Mouse (Mus musculus) heart, adult 2 months (tissue): ENCODE data around the gene Ppil6. TPM values are rescaled to one million over a fixed set of nuclear protein-coding genes. Genes with fewer than 3 reads are reported as not detected.

ENCODE experiments used
- DNase-seq, 2 experiments: peaks; one replicate each; pipeline ENCODE4 v3.0.0; 2021
- H3K27ac ChIP-seq: fragments of 200-600 bp; 2 replicates; pipeline ENCODE4 v1.8.1; 2022
- H3K27me3 ChIP-seq: fragments of 200-500 bp; 2 replicates; pipeline ENCODE4 v1.6.1; 2012; ENCODE audit warnings: mild to moderate bottlenecking, low read length, inconsistent platforms, mixed read lengths; ENCODE audit not compliant: control insufficient read depth, insufficient read depth
- H3K36me3 ChIP-seq: fragments of 200-500 bp; 2 replicates; pipeline ENCODE4 v1.6.1; 2012; ENCODE audit warnings: low read length, inconsistent platforms; ENCODE audit not compliant: control insufficient read depth, insufficient read depth
- H3K4me1 ChIP-seq: fragments of 200-500 bp; 2 replicates; pipeline ENCODE4 v1.6.1; 2011; ENCODE audit warnings: low read length; ENCODE audit not compliant: control insufficient read depth, insufficient read depth
- H3K4me3 ChIP-seq: fragments of 200-600 bp; 2 replicates; pipeline ENCODE4 v1.8.1; 2022
- H3K79me2 ChIP-seq: fragments of 200-500 bp; replicated peaks from 2 replicates; pipeline ENCODE4 v1.6.1; 2012; ENCODE audit warnings: mild to moderate bottlenecking, inconsistent platforms, low read length, moderate library complexity, mixed read lengths; ENCODE audit not compliant: control insufficient read depth, insufficient read depth
- H3K9ac ChIP-seq: fragments of 200-500 bp; 2 replicates; pipeline ENCODE4 v1.6.1; 2012; ENCODE audit warnings: low read depth, mild to moderate bottlenecking, control low read depth, inconsistent platforms, low read length, mixed read lengths
- CTCF ChIP-seq: fragments of 200-600 bp; IDR thresholded peaks from 2 replicates; pipeline ENCODE4 v1.8.1; 2022; ENCODE audit warnings: antibody characterized with exemption, mild to moderate bottlenecking, moderate library complexity
- EP300 ChIP-seq: fragments of 200-500 bp; IDR thresholded peaks from 2 replicates; pipeline ENCODE4 v1.6.1; 2011; ENCODE audit warnings: low read depth, low read length, control low read depth; ENCODE audit not compliant: insufficient read depth
- POLR2A ChIP-seq: fragments of 200-500 bp; IDR thresholded peaks from 2 replicates; pipeline ENCODE4 v1.6.1; 2011; ENCODE audit warnings: mild to moderate bottlenecking, low read depth, low read length, control low read depth; ENCODE audit not compliant: insufficient read depth
- WGBS: fragments of 180-500 bp; shearing (Covaris S2); methylation state at CpG from one replicate; pipeline ENCODE4 v1.1.7; 2018; 5-methylcytosine and 5-hydroxymethylcytosine counted together
- intact Hi-C: fragments of 180-260 bp; cut with DNase I; formaldehyde crosslinking; loops from one replicate; pipeline ENCODE4 v1.15.1; 2025
- polyA plus RNA-seq: library from polyadenylated mRNA; depleted of rRNA; stranded (reverse); fragments of >200 nt; gene quantifications from 2 replicates; pipeline ENCODE4 v1.2.3, GENCODE M21; 2012
- total RNA-seq, 2 experiments: library from RNA; stranded (reverse); gene quantifications; 2 replicates each; pipeline ENCODE4 v1.2.3; 2021

The Ppil6 gene
- total and polyA plus RNA-seq, 3 experiments, result 0.59 to 1.7 (median 0.84) TPM

- no peak overlapping the region for H3K27ac ChIP-seq
- no peaks in the 10 kb centered on the region for H3K79me2 ChIP-seq
- DNase-seq, result no peak
- H3K9ac ChIP-seq, result no peak overlapping the region
- intact Hi-C loops, result no loop called here
- TF ChIP-seq CTCF, result no peak
- TF ChIP-seq EP300, result no peak
- TF ChIP-seq POLR2A, result no peak
- H3K4me1 ChIP-seq, result no peaks in the 10 kb centered on the region
- peaks cover 6% of the 10 kb centered on the region; the same call in 1 of the 2 replicates for H3K36me3 ChIP-seq
- no peaks in the 10 kb centered on the region for H3K27me3 ChIP-seq
- H3K4me3 ChIP-seq, result no peak overlapping the region
- WGBS, result 90% methylated on average over 5 of the region's 5 CpGs
These were observed 39.7 kb downstream of the Ppil6 start for GRCm38 (mm10) chr10:41529972-41530371.

- intact Hi-C loops, result no loop called here
These were observed 45.8 kb downstream of the Ppil6 start for GRCm38 (mm10) chr10:41535991-41536390.

GRCm38 (mm10) chr10:41536714-41537113, 46.5 kb downstream of the Ppil6 start:
- DNase-seq, result no peak
- no peaks in the 10 kb centered on the region for H3K36me3 ChIP-seq
- intact Hi-C loops, result no loop called here
- no peaks in the 10 kb centered on the region for H3K27me3 ChIP-seq
- H3K4me1 ChIP-seq, result no peaks in the 10 kb centered on the region
- H3K9ac ChIP-seq, result no peak overlapping the region
- no peak overlapping the region for H3K4me3 ChIP-seq
- H3K79me2 ChIP-seq, result no peaks in the 10 kb centered on the region
- no peak for TF ChIP-seq EP300
- TF ChIP-seq POLR2A, result no peak
- TF ChIP-seq CTCF, result no peak
- H3K27ac ChIP-seq, result no peak overlapping the region
- WGBS, result 85% methylated on average over 1 of the region's 1 CpGs

More at GRCm38 (mm10) chr10:41535991-41536390, 45.8 kb downstream of the Ppil6 start:
- Histone ChIP-seq H3K27ac (no peak overlapping the region), H3K9ac (no peak overlapping the region), H3K27me3 (no peaks in the 10 kb centered on the region), H3K4me3 (no peak overlapping the region), H3K4me1 (no peaks in the 10 kb centered on the region), H3K36me3 (no peaks in the 10 kb centered on the region), H3K79me2 (no peaks in the 10 kb centered on the region)
- TF ChIP-seq EP300, result no peak
- no peak for TF ChIP-seq CTCF
- TF ChIP-seq POLR2A, result no peak
- 96% methylated on average over 2 of the region's 2 CpGs for WGBS
- no peak for DNase-seq

- Histone ChIP-seq H3K27me3 (no peaks in the 10 kb centered on the region), H3K27ac (no peak overlapping the region), H3K36me3 (no peaks in the 10 kb centered on the region), H3K9ac (no peak overlapping the region), H3K4me3 (no peak overlapping the region), H3K79me2 (no peaks in the 10 kb centered on the region), H3K4me1 (no peaks in the 10 kb centered on the region)
- intact Hi-C loops, result no loop called here
- no peak for TF ChIP-seq POLR2A
- TF ChIP-seq CTCF, result no peak
- no peak for TF ChIP-seq EP300
- no peak for DNase-seq
- 96% methylated on average over 4 of the region's 4 CpGs for WGBS
These were observed 47.2 kb downstream of the Ppil6 start for GRCm38 (mm10) chr10:41537226-41537982.

GRCm38 (mm10) chr10:41537983-41538330, 47.7 kb downstream of the Ppil6 start:
- DNase-seq, result no peak
- intact Hi-C loops, result no loop called here
- Histone ChIP-seq H3K27me3 (no peaks in the 10 kb centered on the region), H3K27ac (no peak overlapping the region), H3K4me3 (no peak overlapping the region), H3K9ac (no peak overlapping the region), H3K36me3 (no peaks in the 10 kb centered on the region), H3K79me2 (no peaks in the 10 kb centered on the region), H3K4me1 (no peaks in the 10 kb centered on the region)
- WGBS, result 90% methylated on average over 3 of the region's 3 CpGs
- TF ChIP-seq CTCF (no peak), POLR2A (no peak), EP300 (no peak)

GRCm38 (mm10) chr10:41538986-41539385, 48.7 kb downstream of the Ppil6 start:
- H3K79me2 ChIP-seq, result no peaks in the 10 kb centered on the region
- intact Hi-C loops, result no loop called here
- no peak overlapping the region for H3K4me3 ChIP-seq
- no peak overlapping the region for H3K27ac ChIP-seq
- H3K36me3 ChIP-seq, result no peaks in the 10 kb centered on the region
- no peak for DNase-seq
- no peaks in the 10 kb centered on the region for H3K4me1 ChIP-seq
- TF ChIP-seq CTCF (no peak), EP300 (no peak), POLR2A (no peak)
- H3K27me3 ChIP-seq, result no peaks in the 10 kb centered on the region
- WGBS, result 94% methylated on average over 4 of the region's 4 CpGs
- H3K9ac ChIP-seq, result no peak overlapping the region

GRCm38 (mm10) chr10:41542057-41542456, 51.8 kb downstream of the Ppil6 start:
- Histone ChIP-seq H3K79me2 (no peaks in the 10 kb centered on the region), H3K27me3 (no peaks in the 10 kb centered on the region), H3K4me1 (no peaks in the 10 kb centered on the region), H3K27ac (no peak overlapping the region), H3K9ac (no peak overlapping the region), H3K4me3 (no peak overlapping the region), H3K36me3 (no peaks in the 10 kb centered on the region)
- 93% methylated on average over 6 of the region's 6 CpGs for WGBS
- DNase-seq, result no peak
- TF ChIP-seq POLR2A, result no peak
- TF ChIP-seq CTCF, result no peak
- TF ChIP-seq EP300, result no peak
- intact Hi-C loops, result no loop called here
